Mouse (Mus musculus) midbrain, postnatal 0 days (tissue): ENCODE results near the gene Slfn14. TPM values are rescaled to one million over a fixed set of nuclear protein-coding genes. Genes with fewer than 3 reads are reported as not detected.
A peak's percentile ranks its signal among the peaks of the same experiment; 100 is the strongest.
"Not testable (repeated sequence)": the region's sequence is repeated elsewhere in the genome, so short reads cannot be mapped to it uniquely, and the experiment has no call there.

Experiments used
- ATAC-seq: fragments of 200-750 bp; cut with Nextera tagmentation; 2 replicates; pipeline ENCODE4 v1.8.0; 2017; ENCODE audit warnings: moderate number of reproducible peaks, mild to moderate bottlenecking, moderate TSS enrichment, moderate library complexity; ENCODE audit not compliant: low FRiP score
- DNase-seq: peaks from one replicate; pipeline ENCODE4 v3.0.0-alpha.2; 2015; ENCODE audit warnings: low spot score
- H3K27ac ChIP-seq: fragments of 300-500 bp; sonication (generic); 2 replicates; pipeline ENCODE4 v1.5.1; 2014; ENCODE audit warnings: low read depth, mild to moderate bottlenecking, low read length, mixed read lengths
- H3K27me3 ChIP-seq: fragments of 300-500 bp; sonication (generic); 2 replicates; pipeline ENCODE4 v1.6.1; 2014; ENCODE audit warnings: low read length, control low read depth, mixed read lengths; ENCODE audit not compliant: insufficient read depth
- H3K36me3 ChIP-seq: fragments of 300-500 bp; sonication (generic); 2 replicates; pipeline ENCODE4 v1.6.1; 2014; ENCODE audit warnings: low read length, control low read depth, mixed read lengths; ENCODE audit not compliant: insufficient read depth
- H3K4me1 ChIP-seq: fragments of 300-500 bp; sonication (generic); 2 replicates; pipeline ENCODE4 v1.6.1; 2014; ENCODE audit warnings: mild to moderate bottlenecking, control low read depth, antibody characterized with exemption, low read length, mixed read lengths; ENCODE audit not compliant: insufficient read depth
- H3K4me2 ChIP-seq: fragments of 300-500 bp; sonication (generic); 2 replicates; pipeline ENCODE4 v1.6.1; 2014; ENCODE audit warnings: low read depth, mild to moderate bottlenecking, low read length, mixed read lengths; ENCODE audit not compliant: poor library complexity, severe bottlenecking
- H3K4me3 ChIP-seq: fragments of 300-500 bp; sonication (generic); 2 replicates; pipeline ENCODE4 v1.5.1; 2014; ENCODE audit warnings: low read depth, mild to moderate bottlenecking, low read length, moderate library complexity
- H3K9ac ChIP-seq: fragments of 300-500 bp; sonication (generic); replicated peaks from 2 replicates; pipeline ENCODE4 v1.6.1; 2014; ENCODE audit warnings: mild to moderate bottlenecking, low read length, moderate library complexity, mixed read lengths; ENCODE audit not compliant: poor library complexity, severe bottlenecking
- H3K9me3 ChIP-seq: fragments of 300-500 bp; sonication (generic); 2 replicates; pipeline ENCODE4 v1.6.1; 2016; ENCODE audit warnings: low read length, control low read depth
- CTCF ChIP-seq: IDR thresholded peaks from 2 replicates; pipeline ENCODE4 v1.5.1; 2016; ENCODE audit warnings: antibody characterized with exemption, mild to moderate bottlenecking
- WGBS: fragments of 180-500 bp; shearing (Covaris S2); extraction: QIAGEN DNeasy Blood & Tissue Kit; methylation state at CpG from one replicate; pipeline ENCODE4 v1.1.7; 2014; 5-methylcytosine and 5-hydroxymethylcytosine counted together
- polyA plus RNA-seq: library from polyadenylated mRNA; unstranded; fragments of >200 nt; fragmentation: Nextera tagmentation; extraction: Ambion mirVana; gene quantifications from 2 replicates; pipeline ENCODE4 v1.2.1, GENCODE M21; 2015
- total RNA-seq: library from RNA; depleted of rRNA; stranded (reverse); fragments of >200 nt; gene quantifications from 2 replicates; pipeline ENCODE4 v1.2.3, GENCODE M21; 2014

Slfn14 gene
- total and polyA plus RNA-seq, 2 experiments from 2014 or later, result not detected

DNA sequence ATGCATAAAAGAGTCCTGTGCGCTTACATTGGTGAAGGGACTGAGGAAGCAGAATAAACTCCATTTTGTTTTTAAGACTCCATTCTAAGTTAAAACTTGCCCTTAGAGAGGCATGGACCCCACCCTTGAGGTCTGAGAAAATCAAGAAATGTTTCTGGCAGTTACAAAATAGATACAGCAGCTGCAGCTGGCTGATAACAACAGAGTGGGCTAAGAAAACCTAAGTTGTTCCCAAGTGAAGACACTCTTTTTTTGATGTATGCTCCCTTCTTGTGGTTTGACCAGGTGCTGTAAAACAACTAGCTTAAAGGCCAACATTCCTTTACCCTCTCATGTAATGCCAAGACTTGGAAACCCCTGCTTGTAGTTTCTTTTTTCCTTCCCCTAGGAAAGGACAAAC lies 23.9 kb downstream of the Slfn14 start:
- TF ChIP-seq CTCF, result no peak
- Histone ChIP-seq H3K36me3 (no peaks in the 10 kb centered on the region), H3K4me2 (no peak overlapping the region), H3K27ac (no peak overlapping the region), H3K4me3 (no peak overlapping the region), H3K4me1 (no peaks in the 10 kb centered on the region), H3K9me3 (no peaks in the 10 kb centered on the region), H3K27me3 (no peaks in the 10 kb centered on the region), H3K9ac (no peak overlapping the region)
- 92% methylated on average over 1 of the region's 1 CpGs for WGBS
- ATAC-seq, result no peak
- DNase-seq, result no peak

GRCm38 (mm10) chr11:83257211-83257610 lies 29.3 kb downstream of the Slfn14 start:
- WGBS, result 63% methylated on average over 5 of the region's 5 CpGs
- H3K9me3 ChIP-seq, H3K27me3 ChIP-seq, DNase-seq, H3K9ac ChIP-seq, ATAC-seq, H3K4me1 ChIP-seq, H3K4me2 ChIP-seq, H3K27ac ChIP-seq, H3K36me3 ChIP-seq, H3K4me3 ChIP-seq: not testable (repeated sequence)

GRCm38 (mm10) chr11:83239811-83240210 lies 46.7 kb downstream of the Slfn14 start:
- H3K9ac ChIP-seq, result no peak overlapping the region
- no peak overlapping the region for H3K4me2 ChIP-seq
- H3K36me3 ChIP-seq, result no peaks in the 10 kb centered on the region
- ATAC-seq (no peak), DNase-seq (no peak)
- no peak overlapping the region for H3K27ac ChIP-seq
- WGBS, result 22% methylated on average over 2 of the region's 2 CpGs
- no peaks in the 10 kb centered on the region for H3K4me1 ChIP-seq
- no peaks in the 10 kb centered on the region for H3K27me3 ChIP-seq
- no peaks in the 10 kb centered on the region for H3K9me3 ChIP-seq
- H3K4me3 ChIP-seq, result no peak overlapping the region
- TF ChIP-seq CTCF, result no peak

GRCm38 (mm10) chr11:83238389-83238788 lies 48.1 kb downstream of the Slfn14 start:
- H3K9me3 ChIP-seq, result no peaks in the 10 kb centered on the region
- no peak overlapping the region for H3K4me3 ChIP-seq
- WGBS, result 87% methylated on average over 2 of the region's 2 CpGs
- DNase-seq (no peak), ATAC-seq (no peak)
- H3K27me3 ChIP-seq, result no peaks in the 10 kb centered on the region
- H3K4me2 ChIP-seq, result no peak overlapping the region
- no peak overlapping the region for H3K27ac ChIP-seq
- no peaks in the 10 kb centered on the region for H3K4me1 ChIP-seq
- H3K36me3 ChIP-seq, result no peaks in the 10 kb centered on the region
- TF ChIP-seq CTCF, result no peak
- no peak overlapping the region for H3K9ac ChIP-seq

DNA sequence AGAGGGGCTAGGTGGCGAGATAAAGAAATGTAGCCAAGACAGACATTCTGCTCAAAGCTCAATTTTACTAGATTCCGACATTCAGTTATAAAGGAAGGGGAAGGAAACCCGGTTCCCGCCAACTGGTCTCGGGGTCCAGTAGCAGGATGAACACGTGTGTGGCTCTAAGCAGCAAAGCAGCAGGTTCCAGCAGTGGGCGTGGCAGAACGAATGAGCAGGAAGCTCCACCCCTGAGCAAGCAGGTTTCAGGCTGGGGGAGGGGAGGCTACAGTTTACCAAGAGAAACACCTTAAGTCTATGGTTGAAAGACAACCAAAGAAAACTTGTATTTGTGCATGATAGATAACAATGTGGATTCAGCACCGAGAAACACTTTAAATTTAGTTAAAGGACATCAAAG lies 49.1 kb downstream of the Slfn14 start:
- ATAC-seq, result not testable (repeated sequence)

GRCm38 (mm10) chr11:83233621-83234020 lies 52.9 kb downstream of the Slfn14 start:
- H3K27ac ChIP-seq, H3K4me3 ChIP-seq, H3K4me2 ChIP-seq, H3K9me3 ChIP-seq, H3K9ac ChIP-seq, DNase-seq, H3K27me3 ChIP-seq, H3K4me1 ChIP-seq, H3K36me3 ChIP-seq, ATAC-seq: not testable (repeated sequence)
- 41% methylated on average over 5 of the region's 5 CpGs for WGBS

More for the DNA sequence above, 49.1 kb downstream of the Slfn14 start:
- not testable (repeated sequence) for H3K4me1 ChIP-seq, H3K36me3 ChIP-seq, H3K9me3 ChIP-seq, DNase-seq, H3K4me2 ChIP-seq, H3K4me3 ChIP-seq, H3K9ac ChIP-seq, H3K27me3 ChIP-seq, H3K27ac ChIP-seq
- 86% methylated on average over 9 of the region's 9 CpGs for WGBS

- Histone ChIP-seq H3K4me3 (no peak overlapping the region), H3K4me1 (no peaks in the 10 kb centered on the region), H3K36me3 (no peaks in the 10 kb centered on the region), H3K27ac (no peak overlapping the region), H3K9me3 (no peaks in the 10 kb centered on the region), H3K9ac (no peak overlapping the region), H3K4me2 (no peak overlapping the region), H3K27me3 (no peaks in the 10 kb centered on the region)
- DNase-seq (no peak), ATAC-seq (no peak)
- WGBS, result 67% methylated on average over 3 of the region's 3 CpGs
- peak; percentile 22 for TF ChIP-seq CTCF
Observed at GRCm38 (mm10) chr11:83230966-83231365, 55.6 kb downstream of the Slfn14 start.
